Mouse (Mus musculus): ENCODE measurements around the gene Trim80.

DNA sequence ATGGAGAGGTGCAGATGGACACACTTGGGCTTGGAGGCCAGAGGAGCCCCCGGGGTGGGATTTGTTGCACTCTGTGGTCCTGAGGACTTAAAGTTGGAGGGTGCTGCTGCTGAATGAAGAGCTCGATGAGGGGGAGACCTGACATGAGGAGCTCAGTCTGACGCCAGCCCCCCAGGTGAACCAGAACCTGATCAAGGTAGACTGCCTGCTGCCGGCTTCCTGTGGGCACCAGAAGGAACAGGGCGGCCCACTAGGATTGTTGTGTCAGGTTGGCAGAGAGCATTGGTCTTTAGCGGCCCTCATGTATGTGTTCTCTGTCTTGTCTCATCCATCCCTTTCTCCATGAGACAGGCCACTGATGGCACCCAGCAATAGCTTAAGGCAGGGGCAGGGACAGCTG is 34.6 kb upstream of the Trim80 start:
- TF ChIP-seq CTCF (conservative IDR thresholded peaks at IDR 0.05; ENCODE audit: low read length) (no peak), NANOG (IDR thresholded peaks at IDR 0.05; ENCODE audit: borderline replicate concordance, low read length) (no peak), POU5F1 (IDR thresholded peaks at IDR 0.05; ENCODE audit: borderline replicate concordance, low read length) (no peak)
